Mouse (Mus musculus) neutrophil, adult 5-6 weeks (primary cell): Measurements from ENCODE around the gene Card14. TPM values are rescaled to one million over a fixed set of nuclear protein-coding genes. Genes with fewer than 3 reads are reported as not detected.
A peak's percentile ranks its signal among the peaks of the same experiment; 100 is the strongest.

Experiments used
- ATAC-seq: fragments of 151-379, 151-347 bp; 2 replicates; pipeline ENCODE4 v1.8.0; 2017; ENCODE audit warnings: mild to moderate bottlenecking, moderate TSS enrichment; ENCODE audit not compliant: insufficient number of reproducible peaks, poor library complexity, low FRiP score, severe bottlenecking; ENCODE audit errors: extremely low read depth
- total RNA-seq: library from RNA; stranded (forward); fragments of 200-1000 nt; gene quantifications from 2 replicates; pipeline ENCODE4 v1.2.3, GENCODE M21; 2017

The Card14 gene
- total RNA-seq, 1 experiment from 2014 or later, result 0.12 TPM

DNA sequence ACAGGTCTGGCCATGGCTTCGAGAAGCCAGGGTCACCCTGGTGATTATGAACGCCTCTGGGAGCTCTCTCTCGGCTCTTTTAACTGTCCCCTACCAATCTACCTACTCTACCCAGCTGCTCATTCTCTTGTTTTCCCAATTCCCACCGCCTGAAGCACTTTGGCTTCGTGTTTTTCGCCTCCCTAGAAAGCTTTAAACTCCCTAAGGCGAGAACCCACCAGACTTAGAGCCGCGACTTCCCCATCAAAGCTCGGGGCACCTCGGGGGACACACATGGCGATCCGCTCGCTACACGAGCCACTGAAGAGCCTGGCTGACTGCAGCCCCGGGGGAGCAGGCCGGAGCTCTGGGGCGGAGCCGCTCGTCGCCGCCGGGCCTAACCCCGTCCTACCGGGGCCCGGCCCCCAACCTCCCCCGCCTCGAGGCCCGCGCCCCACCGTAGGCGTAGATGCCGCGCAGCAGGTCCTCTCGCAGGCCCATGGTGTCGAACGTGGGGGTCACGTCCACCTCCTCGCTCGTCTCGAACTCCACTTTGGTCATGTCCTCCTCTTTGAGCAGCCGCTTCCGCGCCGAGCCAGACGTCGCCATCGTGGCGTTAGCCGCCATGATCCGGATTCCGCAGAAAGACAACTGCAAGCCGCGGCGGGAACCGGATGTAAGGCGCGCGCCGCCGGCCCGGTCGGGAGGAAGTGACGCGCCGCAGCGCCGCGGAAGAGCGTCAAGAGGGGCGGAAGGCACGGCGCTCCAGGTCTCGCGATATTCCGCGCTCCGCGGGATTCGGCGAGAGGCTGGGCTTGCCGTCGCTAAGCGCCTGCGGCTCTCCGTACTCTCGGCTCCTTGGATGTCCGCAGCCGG is 8.0 kb upstream of the Card14 start, which contains the start of gene Eif4a3:
Gene Eif4a3 (minus strand): TSS at position 699 of the 855 bp plus-strand sequence.
- peak; percentile 90 for ATAC-seq

DNA sequence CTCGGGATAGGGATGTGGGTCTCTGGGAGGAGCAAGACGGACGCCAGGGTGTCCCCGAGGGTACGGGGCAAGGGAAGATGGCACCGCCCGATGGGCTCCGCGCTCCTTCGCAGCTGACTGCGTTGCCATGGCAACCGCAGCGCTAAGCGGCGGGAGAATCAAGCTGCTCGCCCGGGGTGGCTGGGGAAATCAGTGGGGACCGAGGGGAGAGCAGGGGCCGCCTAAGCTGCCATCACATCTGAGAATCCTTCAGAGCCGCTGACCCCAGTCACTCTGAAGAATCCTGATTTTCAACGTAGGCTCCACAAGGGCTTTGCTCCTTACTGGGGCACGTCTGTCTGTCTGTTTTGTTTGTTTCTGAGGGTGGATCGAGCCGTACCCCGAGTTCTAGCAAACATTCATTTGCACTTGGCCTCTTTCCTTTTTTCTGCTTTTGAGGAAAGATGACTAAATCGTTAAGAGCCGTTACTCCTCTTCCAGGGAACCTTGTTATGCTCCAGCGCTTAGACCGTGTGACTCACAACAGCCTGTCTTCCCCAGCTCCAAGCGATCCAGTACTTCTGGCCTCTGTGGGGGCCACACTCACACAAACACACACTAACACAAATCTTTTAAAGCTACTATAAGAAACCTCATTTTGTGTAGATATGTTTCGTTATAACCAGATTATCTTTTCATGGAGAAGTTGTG is 7.2 kb upstream of the Card14 start:
- peak; percentile 28; the same call in 1 of the 2 replicates for ATAC-seq

DNA sequence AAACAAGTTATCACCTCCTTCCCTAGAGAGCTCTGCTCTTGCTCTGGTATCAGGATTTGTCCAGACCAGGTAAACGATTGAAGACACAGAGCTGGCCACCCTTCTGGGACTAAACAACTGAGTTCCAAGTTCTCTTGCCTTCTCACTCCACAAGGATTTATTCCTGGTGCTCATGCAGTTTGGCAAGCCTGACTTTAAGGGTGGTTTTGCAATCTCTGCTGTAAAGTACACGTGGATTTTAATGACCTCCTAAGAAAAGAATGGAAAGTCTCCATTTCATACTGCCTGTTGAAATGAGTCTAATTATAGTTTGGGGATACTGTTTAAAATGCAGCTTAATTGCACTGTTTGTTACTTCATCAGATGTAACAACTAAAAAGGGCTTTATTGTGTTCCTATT is 6.6 kb upstream of the Card14 start:
- no peak for ATAC-seq

DNA sequence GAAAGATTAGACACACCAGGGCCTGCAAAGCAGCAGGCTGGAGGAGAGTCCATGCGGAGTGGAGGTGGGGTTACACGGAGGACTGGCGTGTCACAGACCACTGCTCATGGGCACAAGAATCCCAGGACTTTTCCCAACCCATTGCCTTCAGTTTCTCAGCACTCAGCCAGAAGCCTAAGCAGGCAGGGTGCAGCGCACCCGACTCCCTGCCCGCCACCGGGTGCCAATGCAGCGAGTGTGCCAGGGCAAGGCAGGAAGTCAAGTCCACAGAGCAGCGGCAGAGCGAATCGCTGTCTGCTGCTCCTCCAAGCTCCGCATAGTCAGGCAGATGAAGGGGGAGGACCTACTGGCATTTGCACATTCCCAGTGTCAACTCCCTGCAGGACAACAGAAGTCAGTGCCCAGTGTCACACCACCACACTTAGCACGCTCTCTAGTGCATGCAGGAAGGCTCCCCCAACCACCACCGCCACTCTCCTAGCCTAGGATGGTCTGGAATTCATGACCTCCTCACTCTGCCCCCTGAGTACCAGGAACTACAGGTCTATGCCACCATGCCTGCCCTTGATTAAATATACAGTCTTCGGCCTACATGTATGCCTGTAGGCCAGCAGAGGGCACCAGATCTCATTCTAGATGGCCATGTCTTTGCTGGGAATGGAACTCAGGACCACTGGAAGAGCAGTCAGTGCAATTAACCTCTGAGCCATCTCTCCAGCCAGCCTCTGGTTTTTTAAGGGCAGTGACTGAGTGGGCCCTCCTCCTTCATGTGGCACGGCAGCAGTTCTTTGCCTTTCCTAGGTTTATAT is 2.5 kb upstream of the Card14 start:
- peak; percentile 62; the same call in 1 of the 2 replicates for ATAC-seq

DNA sequence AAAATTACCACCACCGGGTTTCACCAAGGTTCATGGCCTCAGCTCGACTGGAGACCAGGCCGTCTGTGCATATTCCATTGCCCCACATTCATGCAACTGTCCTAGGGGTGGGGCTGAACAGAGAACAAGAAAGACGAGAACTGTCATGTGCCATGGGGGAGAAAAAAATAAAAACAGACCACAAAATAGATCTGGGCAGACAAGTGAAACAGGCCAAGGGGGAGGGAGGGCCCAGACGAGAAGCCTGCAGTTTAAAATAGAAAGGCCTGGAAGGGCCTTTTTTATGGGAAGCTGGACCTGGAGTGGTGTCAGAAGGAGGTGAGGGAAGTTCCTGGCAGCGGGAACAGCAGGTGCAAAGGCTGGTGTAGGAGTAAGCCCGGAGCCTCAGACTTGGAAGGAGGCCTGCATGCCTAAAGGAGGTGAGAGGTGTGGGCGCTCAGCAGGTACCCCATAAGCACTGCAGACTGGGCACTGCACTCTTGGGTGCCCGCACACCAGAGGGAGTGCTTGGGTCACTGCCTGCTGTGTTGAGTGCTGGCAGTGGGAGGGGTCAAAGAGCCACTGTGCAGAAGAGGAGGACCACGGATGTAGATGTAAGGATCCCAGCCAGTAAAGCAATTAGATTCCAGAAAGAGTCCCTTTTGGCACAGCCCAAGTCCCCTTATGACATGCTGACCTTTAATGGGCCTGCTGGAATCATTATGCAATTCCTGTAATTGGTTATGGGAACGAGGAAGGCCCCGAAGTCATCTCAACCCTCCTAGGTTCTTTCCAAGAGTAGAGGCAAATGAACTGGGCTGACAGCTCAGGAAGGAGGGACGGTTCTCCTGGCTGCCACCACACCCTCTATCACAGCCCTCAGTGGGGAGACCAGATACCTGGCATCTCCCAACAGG is 558 bp upstream of the Card14 start:
- ATAC-seq, result no peak

DNA sequence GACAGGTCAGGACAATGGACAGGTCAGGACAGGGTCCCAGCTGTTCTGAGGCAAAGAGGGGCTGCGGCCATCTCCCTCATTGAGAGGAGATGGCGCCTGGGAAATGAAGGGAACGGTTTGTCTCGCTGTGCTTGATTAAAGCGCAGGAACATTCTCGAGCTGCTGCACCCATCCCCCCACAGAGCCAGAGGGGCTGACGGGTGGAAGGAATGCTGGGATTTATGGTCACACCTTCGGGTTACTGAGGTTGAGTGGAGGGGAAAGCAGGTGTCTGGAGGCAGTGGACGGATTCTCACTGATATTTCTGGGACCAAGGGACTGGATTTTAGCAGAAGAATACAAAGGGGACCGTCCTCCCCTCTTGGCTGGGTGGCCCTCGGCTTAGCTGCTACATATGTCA is 348 bp downstream of the Card14 start:
- ATAC-seq, result no peak

DNA sequence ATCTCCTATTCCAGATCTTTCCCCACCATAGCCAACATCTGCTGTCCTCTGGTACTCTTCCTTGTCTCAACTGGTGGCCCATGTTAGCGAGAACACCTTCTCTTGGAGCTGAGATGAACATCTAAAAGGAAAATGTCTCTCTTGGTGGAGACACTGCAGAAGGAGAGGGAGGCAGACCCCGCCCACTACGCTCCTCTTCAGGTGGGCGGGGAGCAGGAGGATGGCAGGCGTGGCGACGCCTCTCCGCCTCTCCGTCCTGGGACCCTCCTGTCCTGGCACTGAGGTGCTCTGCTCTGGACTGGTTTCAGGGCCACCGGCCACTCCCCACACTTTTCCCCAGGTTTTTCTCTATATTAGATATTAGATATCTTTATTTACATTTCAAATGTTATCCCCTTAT is 3.1 kb downstream of the Card14 start:
- no peak for ATAC-seq

DNA sequence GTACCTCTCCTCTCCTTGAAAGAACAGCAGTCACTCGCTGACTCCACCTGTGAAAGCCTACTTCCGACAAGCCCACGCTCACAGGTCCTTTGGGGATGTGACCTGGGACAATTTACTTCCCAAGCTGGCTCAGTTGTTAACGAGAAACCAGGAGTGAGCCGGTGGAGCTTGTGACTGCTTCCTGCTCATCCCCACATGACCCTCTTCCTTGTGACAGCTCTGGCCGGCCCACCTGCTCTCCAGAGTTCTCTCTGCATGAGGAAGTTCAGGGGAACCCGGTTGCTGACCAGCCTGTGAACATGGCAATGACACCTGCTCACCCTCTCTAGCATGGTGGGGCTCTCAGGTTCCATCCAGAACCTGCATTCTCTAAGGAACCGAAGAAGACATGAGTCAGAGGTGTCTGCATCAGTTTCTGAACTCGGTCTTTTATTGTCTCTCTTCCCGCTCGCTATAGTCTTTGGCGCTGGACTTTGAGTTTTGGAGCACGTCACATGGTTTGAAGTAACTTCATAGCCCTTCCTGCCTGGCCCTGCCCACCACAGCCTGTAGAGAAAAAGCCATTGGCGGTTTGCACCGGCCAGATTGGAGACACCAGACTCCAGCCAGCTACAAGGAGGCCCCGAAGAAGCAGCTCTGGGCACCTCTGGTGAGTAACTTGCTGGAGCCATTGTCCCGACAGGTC is 6.8 kb downstream of the Card14 start:
- no peak for ATAC-seq

DNA sequence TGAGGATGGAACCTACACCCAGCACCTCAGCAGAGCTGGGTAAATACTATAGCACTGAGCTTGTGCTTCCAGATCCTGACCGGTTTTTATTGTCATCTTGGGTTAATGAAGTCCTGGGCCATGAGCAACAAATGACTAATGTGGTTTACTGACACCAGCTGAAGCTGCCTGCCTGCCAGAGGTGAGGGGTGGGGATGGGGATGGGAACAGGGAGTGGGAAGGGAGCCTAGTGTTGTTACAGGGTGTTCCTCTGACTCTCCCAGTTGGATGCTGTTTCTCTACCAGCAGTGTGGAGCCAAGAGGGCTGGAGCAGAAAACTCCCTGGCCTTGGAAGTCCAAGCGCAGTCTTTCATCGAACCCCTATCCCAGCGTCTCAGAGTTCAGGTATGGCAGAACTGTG is 9.2 kb downstream of the Card14 start:
- ATAC-seq, result no peak

DNA sequence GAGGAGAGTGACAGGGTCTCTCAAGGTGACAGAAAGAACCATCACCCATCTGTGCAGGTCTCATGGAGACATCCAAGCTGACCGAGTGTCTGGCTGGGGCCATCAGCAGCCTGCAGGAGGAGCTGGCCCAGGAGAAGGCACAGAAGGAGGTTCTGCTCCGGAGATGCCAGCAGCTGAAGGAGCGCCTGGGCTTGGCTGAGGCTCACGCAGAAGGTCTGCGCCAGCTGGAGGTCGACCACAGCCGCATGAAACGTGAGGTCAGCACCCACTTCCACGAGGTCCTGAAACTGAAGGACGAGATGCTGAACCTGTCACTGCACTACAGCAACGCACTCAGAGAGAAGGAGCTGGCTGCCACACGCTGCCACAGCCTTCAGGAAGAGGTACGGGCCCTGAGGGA is 15.0 kb downstream of the Card14 start:
- ATAC-seq, result no peak

DNA sequence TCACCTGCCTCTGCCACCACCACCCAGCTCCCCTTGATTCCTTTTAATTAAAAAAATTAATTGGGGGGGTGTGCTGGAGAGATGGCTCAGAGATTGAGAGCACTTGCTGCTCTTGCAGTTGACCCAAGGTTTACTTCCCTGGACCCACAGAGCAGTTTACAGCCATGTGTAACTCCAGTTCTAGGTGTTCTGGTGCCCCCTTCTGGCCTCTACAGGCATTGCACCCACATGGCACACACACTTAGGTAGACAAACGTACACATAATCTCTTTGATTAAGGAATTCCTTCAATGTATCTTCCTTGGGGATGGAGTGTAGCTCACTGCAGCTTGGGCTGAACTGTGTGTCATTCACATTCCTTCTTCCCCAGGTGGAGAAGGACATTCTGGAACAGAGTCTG is 17.5 kb downstream of the Card14 start:
- no peak for ATAC-seq

DNA sequence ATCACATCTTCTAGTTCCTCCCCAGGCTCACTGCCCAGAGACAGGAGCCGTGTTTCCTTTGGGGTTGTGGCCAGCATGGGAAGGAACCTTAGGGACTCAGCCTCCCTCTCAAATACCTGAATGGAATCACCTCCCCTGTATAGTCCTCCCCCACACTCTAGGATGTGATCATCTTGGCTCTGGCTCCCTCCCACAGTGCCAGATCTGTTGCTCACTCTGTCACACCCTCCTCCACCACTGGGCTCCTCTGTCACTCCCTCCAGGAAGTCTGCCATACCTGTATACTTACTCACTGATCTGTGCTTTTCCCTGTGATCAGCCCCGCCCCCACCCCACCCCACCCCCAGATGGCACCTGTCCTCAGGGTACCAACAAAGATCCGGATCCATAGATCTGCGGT is 23.0 kb downstream of the Card14 start:
- no peak for ATAC-seq

DNA sequence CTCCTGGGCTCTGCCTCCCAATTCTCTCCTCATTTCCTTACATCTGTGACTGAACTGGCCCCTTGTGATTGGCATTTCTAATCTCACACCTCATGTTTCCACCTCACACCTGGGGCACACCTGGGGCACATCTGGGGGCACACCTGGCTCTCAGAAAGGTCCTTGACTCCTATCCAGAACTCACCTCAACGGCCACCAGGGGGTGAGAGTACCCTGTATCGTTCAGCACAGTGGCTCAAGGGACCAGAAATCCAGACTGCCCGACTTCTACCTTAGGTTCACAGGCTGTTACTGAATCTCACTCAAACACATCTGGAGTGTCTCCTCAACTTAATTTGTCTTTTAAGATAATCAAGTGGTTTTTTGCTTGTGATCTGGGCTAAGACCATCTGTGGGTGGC is 24.4 kb downstream of the Card14 start:
- ATAC-seq, result no peak

DNA sequence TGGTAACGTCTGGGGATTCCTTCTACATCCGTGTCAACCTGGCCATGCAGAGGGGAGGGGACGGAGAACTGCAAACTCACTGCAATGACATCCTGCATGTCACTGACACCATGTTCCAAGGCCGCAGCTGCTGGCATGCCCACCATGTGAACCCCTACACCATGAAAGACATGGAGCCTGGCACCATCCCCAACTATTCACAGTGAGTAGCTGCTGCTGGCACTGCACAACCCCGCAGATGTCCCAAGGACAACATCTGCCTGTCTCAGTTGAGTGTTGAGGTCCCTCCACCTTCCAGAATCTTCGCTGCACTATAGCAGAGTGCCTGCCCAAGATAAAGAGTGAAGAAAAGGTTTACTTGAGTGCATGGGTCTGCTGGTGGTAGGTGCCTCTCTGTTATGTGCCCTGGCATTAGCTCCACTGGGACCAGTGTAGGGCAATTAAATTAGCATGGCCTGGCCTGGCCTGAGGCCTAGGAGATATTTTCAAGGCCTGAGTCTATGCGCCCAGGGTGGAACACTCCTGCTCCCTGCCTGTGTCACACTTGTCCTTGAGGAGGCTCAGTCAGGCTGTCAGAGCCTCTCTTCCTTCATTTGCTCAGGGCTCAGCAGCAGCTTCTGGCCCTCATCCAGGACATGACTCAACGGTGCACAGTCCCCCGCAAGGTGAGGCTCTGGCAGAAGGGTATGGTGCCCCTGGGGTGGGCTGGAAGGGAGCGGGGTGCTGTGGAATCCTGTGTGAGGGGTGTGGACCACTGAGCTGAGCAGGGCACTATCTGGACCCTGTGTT is 30.9 kb downstream of the Card14 start:
- ATAC-seq, result no peak

DNA sequence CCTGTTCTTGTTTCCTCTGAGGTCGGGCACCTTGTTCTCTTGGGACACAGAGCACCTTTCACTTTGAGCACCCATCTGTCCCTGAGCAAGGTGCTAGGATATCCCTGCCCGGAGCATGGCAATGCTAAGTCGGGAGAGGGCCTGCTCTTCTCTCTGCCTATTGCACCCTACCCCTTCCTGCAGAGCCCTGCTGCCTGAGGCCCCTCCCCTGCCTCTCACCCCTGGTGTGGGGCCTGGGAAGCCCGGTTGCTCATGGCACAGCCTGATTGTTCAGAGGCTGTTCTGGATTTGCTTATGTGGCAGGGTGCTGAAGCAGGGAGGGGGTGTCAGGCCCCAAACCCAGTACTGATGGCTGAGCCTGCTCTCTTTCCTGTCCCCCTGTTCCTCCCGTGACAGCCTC is 31.6 kb downstream of the Card14 start:
- ATAC-seq, result no peak

DNA sequence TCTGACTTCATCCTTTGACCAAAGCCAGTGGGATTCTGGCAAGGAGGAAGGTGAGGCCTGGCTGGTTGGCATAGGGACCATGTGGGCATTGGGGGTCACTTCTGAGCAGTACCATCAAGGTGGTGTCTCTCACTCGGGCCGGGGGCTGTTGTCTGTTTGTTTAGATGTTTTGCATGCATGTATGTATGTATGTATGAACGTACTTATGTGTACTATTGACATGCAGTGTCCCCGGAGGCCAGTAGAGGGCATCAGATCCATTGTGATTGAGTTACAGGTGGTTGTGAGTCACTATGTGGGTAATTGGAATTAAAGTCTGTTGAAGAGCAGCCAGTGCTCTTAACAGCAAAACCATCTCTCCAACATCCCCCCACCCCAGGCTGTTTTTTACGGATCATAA is 32.1 kb downstream of the Card14 start:
- ATAC-seq, result peak; percentile 87

DNA sequence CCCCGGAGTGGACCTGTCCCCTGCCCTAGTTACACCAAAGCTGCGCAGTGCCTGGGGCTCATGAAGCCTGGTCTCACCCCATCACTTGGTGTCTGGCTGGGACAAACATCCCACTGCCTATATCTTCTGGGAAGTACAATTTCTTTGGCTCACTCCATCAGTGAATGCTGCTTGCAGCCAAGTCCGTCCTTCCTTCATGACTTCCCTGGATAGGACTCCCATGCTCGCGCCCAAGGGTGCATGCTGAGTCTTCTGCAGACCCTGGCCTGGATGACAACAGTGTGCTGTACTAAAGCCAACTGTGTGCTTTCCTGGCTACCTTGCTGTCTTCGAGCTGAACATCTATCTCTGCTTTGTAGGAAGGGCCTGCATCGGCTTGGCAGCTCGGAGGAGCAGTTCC is 36.6 kb downstream of the Card14 start:
- ATAC-seq, result no peak
